Mouse (Mus musculus) limb, embryonic 15.5 days (tissue): ENCODE measurements around the gene Sema4d. TPM values are rescaled to one million over a fixed set of nuclear protein-coding genes. Genes with fewer than 3 reads are reported as not detected.

Experiments used
- ATAC-seq: fragments of 200-750 bp; cut with Nextera tagmentation; 2 replicates; pipeline ENCODE4 v1.8.0; 2017; ENCODE audit warnings: low read depth, moderate TSS enrichment; ENCODE audit not compliant: insufficient number of reproducible peaks, low FRiP score, low TSS enrichment
- H3K27ac ChIP-seq: fragments of 300-500 bp; sonication (generic); 2 replicates; pipeline ENCODE4 v1.5.1; 2015; ENCODE audit warnings: moderate library complexity, mild to moderate bottlenecking, inconsistent platforms
- H3K27me3 ChIP-seq: fragments of 300-500 bp; sonication (generic); 2 replicates; pipeline ENCODE4 v1.6.1; 2015; ENCODE audit warnings: inconsistent platforms
- H3K36me3 ChIP-seq: fragments of 300-500 bp; sonication (generic); 2 replicates; pipeline ENCODE4 v1.6.1; 2015; ENCODE audit warnings: inconsistent platforms
- H3K4me1 ChIP-seq: fragments of 300-500 bp; sonication (generic); 2 replicates; pipeline ENCODE4 v1.6.1; 2015; ENCODE audit warnings: inconsistent platforms
- H3K4me2 ChIP-seq: fragments of 300-500 bp; sonication (generic); 2 replicates; pipeline ENCODE4 v1.6.1; 2015; ENCODE audit warnings: mild to moderate bottlenecking, inconsistent platforms
- H3K4me3 ChIP-seq: fragments of 300-500 bp; sonication (generic); 2 replicates; pipeline ENCODE4 v1.5.1; 2015; ENCODE audit warnings: mild to moderate bottlenecking, inconsistent platforms
- H3K9ac ChIP-seq: fragments of 300-500 bp; sonication (generic); 2 replicates; pipeline ENCODE4 v1.6.1; 2015; ENCODE audit warnings: inconsistent platforms
- H3K9me3 ChIP-seq: fragments of 300-500 bp; sonication (generic); 2 replicates; pipeline ENCODE4 v1.6.1; 2016; ENCODE audit warnings: inconsistent platforms
- WGBS: fragments of 180-500 bp; shearing (Covaris S2); methylation state at CpG from one replicate; pipeline ENCODE4 v1.1.7; 2015; 5-methylcytosine and 5-hydroxymethylcytosine counted together
- polyA plus RNA-seq: library from polyadenylated mRNA; unstranded; fragments of >200 nt; fragmentation: Nextera tagmentation; extraction: Ambion mirVana; gene quantifications from 2 replicates; pipeline ENCODE4 v1.2.1, GENCODE M21; 2015

The Sema4d gene
- polyA plus RNA-seq, 1 experiment from 2014 or later = 7.1 TPM

- Histone ChIP-seq H3K9me3 (no peaks in the 10 kb centered on the region), H3K9ac (no peak overlapping the region), H3K4me2 (no peak overlapping the region), H3K4me3 (no peak overlapping the region), H3K27me3 (no peaks in the 10 kb centered on the region), H3K27ac (no peak overlapping the region), H3K4me1 (no peaks in the 10 kb centered on the region), H3K36me3 (no peaks in the 10 kb centered on the region)
- 92% methylated on average over 14 of the region's 14 CpGs for WGBS
- no peak for ATAC-seq
Measured at GRCm38 (mm10) chr13:51770647-51771427, 22.7 kb downstream of the Sema4d start.

GRCm38 (mm10) chr13:51767991-51768761 is 25.4 kb downstream of the Sema4d start:
- no peak for ATAC-seq
- Histone ChIP-seq H3K27me3 (no peaks in the 10 kb centered on the region), H3K4me3 (no peak overlapping the region), H3K36me3 (no peaks in the 10 kb centered on the region), H3K9me3 (no peaks in the 10 kb centered on the region), H3K27ac (no peak overlapping the region), H3K9ac (no peak overlapping the region), H3K4me1 (no peaks in the 10 kb centered on the region), H3K4me2 (no peak overlapping the region)
- 68% methylated on average over 14 of the region's 14 CpGs for WGBS

GRCm38 (mm10) chr13:51767513-51767912 is 26.0 kb downstream of the Sema4d start:
- Histone ChIP-seq H3K9ac (no peak overlapping the region), H3K4me3 (no peak overlapping the region), H3K9me3 (no peaks in the 10 kb centered on the region), H3K27me3 (no peaks in the 10 kb centered on the region), H3K27ac (no peak overlapping the region), H3K4me2 (no peak overlapping the region), H3K4me1 (no peaks in the 10 kb centered on the region), H3K36me3 (no peaks in the 10 kb centered on the region)
- 67% methylated on average over 8 of the region's 8 CpGs for WGBS
- no peak for ATAC-seq

- Histone ChIP-seq H3K36me3 (no peaks in the 10 kb centered on the region), H3K27me3 (no peaks in the 10 kb centered on the region), H3K9me3 (no peaks in the 10 kb centered on the region), H3K4me1 (0 out of 2 replicates have a peak, but pooled peaks cover 3% of the 10 kb centered on the region), H3K27ac (no peak overlapping the region), H3K4me2 (no peak overlapping the region), H3K9ac (no peak overlapping the region), H3K4me3 (no peak overlapping the region)
- WGBS = 69% methylated on average over 4 of the region's 4 CpGs
- ATAC-seq = no peak
Measured at GRCm38 (mm10) chr13:51766756-51767155, 26.8 kb downstream of the Sema4d start.

- H3K36me3 ChIP-seq = no peaks in the 10 kb centered on the region
- no peak overlapping the region for H3K4me3 ChIP-seq
- no peak overlapping the region for H3K27ac ChIP-seq
- H3K4me2 ChIP-seq = no peak overlapping the region
- no peak overlapping the region for H3K9ac ChIP-seq
- peaks cover 13% of the 10 kb centered on the region; the same call in 1 of the 2 replicates for H3K4me1 ChIP-seq
- no peak for ATAC-seq
- 68% methylated on average over 5 of the region's 5 CpGs for WGBS
- H3K27me3 ChIP-seq = no peaks in the 10 kb centered on the region
- no peaks in the 10 kb centered on the region for H3K9me3 ChIP-seq
Measured at GRCm38 (mm10) chr13:51765369-51765768, 28.2 kb downstream of the Sema4d start.

- no peak overlapping the region for H3K4me3 ChIP-seq
- no peak for ATAC-seq
- H3K9me3 ChIP-seq = no peaks in the 10 kb centered on the region
- no peak overlapping the region for H3K27ac ChIP-seq
- H3K4me2 ChIP-seq = no peak overlapping the region
- no peaks in the 10 kb centered on the region for H3K27me3 ChIP-seq
- 82% methylated on average over 12 of the region's 12 CpGs for WGBS
- no peaks in the 10 kb centered on the region for H3K36me3 ChIP-seq
- no peak overlapping the region for H3K9ac ChIP-seq
- peaks cover 28% of the 10 kb centered on the region for H3K4me1 ChIP-seq
Measured at GRCm38 (mm10) chr13:51763019-51763698, 30.4 kb downstream of the Sema4d start.

GRCm38 (mm10) chr13:51761186-51761813 is 32.2 kb downstream of the Sema4d start:
- H3K4me1 ChIP-seq = peaks cover 38% of the 10 kb centered on the region
- no peaks in the 10 kb centered on the region for H3K36me3 ChIP-seq
- no peak overlapping the region for H3K9ac ChIP-seq
- no peaks in the 10 kb centered on the region for H3K9me3 ChIP-seq
- 67% methylated on average over 10 of the region's 10 CpGs for WGBS
- H3K4me3 ChIP-seq = no peak overlapping the region
- H3K27me3 ChIP-seq = no peaks in the 10 kb centered on the region
- ATAC-seq = no peak
- H3K27ac ChIP-seq = peak overlapping the region; percentile 54
- no peak overlapping the region for H3K4me2 ChIP-seq

GRCm38 (mm10) chr13:51759256-51759987 is 34.1 kb downstream of the Sema4d start:
- H3K4me1 ChIP-seq = peaks cover 53% of the 10 kb centered on the region
- H3K27ac ChIP-seq = no peak overlapping the region
- no peak for ATAC-seq
- H3K9me3 ChIP-seq = no peaks in the 10 kb centered on the region
- no peak overlapping the region for H3K9ac ChIP-seq
- H3K27me3 ChIP-seq = no peaks in the 10 kb centered on the region
- no peaks in the 10 kb centered on the region for H3K36me3 ChIP-seq
- no peak overlapping the region for H3K4me2 ChIP-seq
- H3K4me3 ChIP-seq = no peak overlapping the region
- WGBS = 81% methylated on average over 6 of the region's 6 CpGs

GRCm38 (mm10) chr13:51758428-51758827 is 35.1 kb downstream of the Sema4d start:
- H3K4me2 ChIP-seq = no peak overlapping the region

GRCm38 (mm10) chr13:51757099-51757498 is 36.4 kb downstream of the Sema4d start:
- H3K27me3 ChIP-seq = no peaks in the 10 kb centered on the region
- no peak overlapping the region for H3K4me2 ChIP-seq
- H3K9ac ChIP-seq = no peak overlapping the region
- H3K27ac ChIP-seq = no peak overlapping the region
- no peak overlapping the region for H3K4me3 ChIP-seq
- peaks cover 75% of the 10 kb centered on the region for H3K4me1 ChIP-seq
- H3K9me3 ChIP-seq = no peaks in the 10 kb centered on the region
- no peaks in the 10 kb centered on the region for H3K36me3 ChIP-seq
- no peak for ATAC-seq
- 65% methylated on average over 2 of the region's 2 CpGs for WGBS

More at GRCm38 (mm10) chr13:51758428-51758827, 35.1 kb downstream of the Sema4d start:
- Histone ChIP-seq H3K27me3 (no peaks in the 10 kb centered on the region), H3K27ac (no peak overlapping the region), H3K4me1 (peaks cover 62% of the 10 kb centered on the region), H3K36me3 (no peaks in the 10 kb centered on the region), H3K4me3 (no peak overlapping the region), H3K9me3 (no peaks in the 10 kb centered on the region), H3K9ac (no peak overlapping the region)
- no peak for ATAC-seq
- 58% methylated on average over 9 of the region's 9 CpGs for WGBS

GRCm38 (mm10) chr13:51756563-51756962 is 37.0 kb downstream of the Sema4d start:
- WGBS = 35% methylated on average over 3 of the region's 3 CpGs
- no peak for ATAC-seq
- H3K27me3 ChIP-seq = no peaks in the 10 kb centered on the region
- H3K4me2 ChIP-seq = no peak overlapping the region
- H3K9ac ChIP-seq = no peak overlapping the region
- H3K4me1 ChIP-seq = peaks cover 73% of the 10 kb centered on the region
- no peaks in the 10 kb centered on the region for H3K9me3 ChIP-seq
- no peak overlapping the region for H3K4me3 ChIP-seq
- H3K36me3 ChIP-seq = no peaks in the 10 kb centered on the region
- H3K27ac ChIP-seq = peak overlapping the region; percentile 67
